Mouse (Mus musculus): ENCODE measurements at regions not wholly inside any gene's neighbourhood (a gene's known extent, or its start where the extent isn't known, plus 50 kb on each side); places are given as distances from the start of the nearest gene placed in this dataset.

- TF ChIP-seq POLR2A (IDR thresholded peaks at IDR 0.05; ENCODE audit: insufficient read length, low read depth) (no peak), E2F4 (IDR thresholded peaks at IDR 0.05; ENCODE audit: insufficient read depth) (no peak), MYOG (IDR thresholded peaks at IDR 0.05; ENCODE audit: control insufficient read depth in 1 of 3, insufficient read depth in 1 of 3, insufficient read length in 2 of 3, low read depth in 2 of 3) (no peak)
Observed at GRCm38 (mm10) chr7:111182319-111182718, 99.5 kb upstream of the Eif4g2 start.

All from myocyte (in vitro differentiated cells).